Mouse (Mus musculus): ENCODE data around the gene Olfr472.
"Not testable (repeated sequence)": the region's sequence is repeated elsewhere in the genome, so short reads cannot be mapped to it uniquely, and the experiment has no call there.

Olfr472 gene

DNA sequence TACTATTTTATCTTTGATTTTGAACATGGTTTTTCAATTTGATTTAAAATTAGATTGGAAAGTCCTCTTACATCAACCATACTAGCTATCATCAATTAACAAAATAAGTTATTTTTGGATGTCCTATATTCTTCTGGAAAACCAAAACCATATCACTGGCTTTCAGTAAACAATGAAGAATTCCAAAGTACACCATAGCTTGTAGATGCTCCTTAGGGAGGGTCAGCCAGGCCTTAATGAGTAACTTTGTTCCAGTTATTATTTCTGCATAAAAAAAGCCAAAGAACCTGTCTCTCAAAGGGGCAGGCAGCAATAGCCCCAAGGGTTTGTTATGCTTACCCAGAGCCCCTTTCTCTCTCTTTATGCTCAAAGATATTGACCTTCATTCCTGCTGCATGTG, at the start of gene Olfr472:
Olfr472 (plus strand) TSS at position 301 of the 400 bp plus-strand sequence.
- no peak for DNase-seq (ENCODE audit: low read depth, low spot score)

DNA sequence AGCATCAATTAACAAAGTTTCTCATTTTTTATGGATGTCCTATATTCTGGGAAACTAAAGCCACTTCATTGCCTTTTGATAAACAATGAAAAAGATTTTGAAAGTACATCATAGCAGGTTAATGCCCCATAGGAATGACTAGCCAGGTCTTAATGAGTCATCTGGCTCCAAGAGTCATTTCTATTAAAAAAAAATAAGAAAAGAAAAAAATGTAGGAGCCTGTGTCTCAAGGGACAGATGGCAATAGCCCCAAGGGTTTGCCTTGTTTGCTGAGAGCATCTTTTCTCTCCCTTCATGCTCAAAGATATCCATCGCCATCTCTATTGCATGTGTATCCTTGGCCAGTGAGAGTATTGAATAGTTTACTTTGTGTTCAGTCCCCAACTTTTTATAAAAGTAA, 32.4 kb downstream of the Olfr472 start, which contains the start of gene Olfr473:
Olfr473 (plus strand) TSS at position 301 of the 400 bp plus-strand sequence.
- DNase-seq (ENCODE audit: low read depth, low spot score), result no peak

DNA sequence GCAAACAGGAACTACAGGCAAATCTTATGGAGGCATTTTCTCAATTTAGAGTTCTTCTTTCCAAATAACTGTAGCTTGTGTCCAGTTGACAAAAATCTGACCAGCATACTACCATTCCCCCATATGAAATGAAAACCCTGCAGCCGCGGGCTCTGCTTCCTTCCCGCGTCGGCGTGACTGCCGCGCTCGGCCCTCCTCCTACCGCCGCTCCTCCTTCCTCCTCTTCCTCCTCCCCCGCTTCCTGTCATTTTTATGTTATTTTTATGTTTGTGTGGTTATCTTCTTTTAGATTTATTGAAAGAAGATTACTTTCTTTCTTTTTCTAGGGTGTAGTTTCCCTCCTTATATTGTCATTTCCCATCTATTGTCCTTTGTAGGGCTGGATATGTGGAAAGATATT, 54.8 kb downstream of the Olfr472 start:
- not testable (repeated sequence) for DNase-seq (ENCODE audit: low read depth, low spot score)

DNA sequence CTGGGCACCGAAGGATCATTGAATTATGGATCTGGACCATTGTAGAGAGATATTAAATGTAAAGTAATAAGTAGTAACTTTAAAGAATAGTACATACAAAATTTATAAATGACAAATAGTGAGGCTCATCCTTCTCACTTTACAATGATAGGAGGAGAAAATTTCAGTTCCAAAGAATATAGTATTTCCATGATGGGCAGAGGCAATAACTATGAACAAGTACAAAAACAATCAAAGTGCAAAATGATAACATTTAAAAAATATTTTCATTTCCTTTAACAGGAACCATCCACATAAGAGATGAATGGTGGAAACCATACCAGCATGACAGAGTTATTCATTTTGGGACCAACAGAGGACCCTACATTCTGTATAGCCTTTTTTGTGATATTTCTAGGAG, 56.6 kb downstream of the Olfr472 start, which contains the start of gene Olfr474:
Olfr474 (plus strand) TSS at position 301 of the 400 bp plus-strand sequence.
- DNase-seq (ENCODE audit: low read depth, low spot score), result no peak

Data from forelimb bud, embryonic 11.5 days (tissue).